Mouse (Mus musculus) left cerebral cortex, postnatal 4 days (tissue): ENCODE data around the gene Ttyh3. TPM values are rescaled to one million over a fixed set of nuclear protein-coding genes. Genes with fewer than 3 reads are reported as not detected.

Experiments used
- DNase-seq: peaks from one replicate; pipeline ENCODE4 v3.0.0-alpha.2; 2022
- intact Hi-C: fragments of 180-260 bp; cut with DNase I; formaldehyde crosslinking; loops from one replicate; pipeline ENCODE4 v1.15.1; 2025
- total RNA-seq, 2 experiments: library from RNA; stranded (reverse); gene quantifications; 2 replicates each; pipeline ENCODE4 v1.2.3; 2021

Gene Ttyh3
- total RNA-seq, 2 experiments from 2014 or later, result 382 to 395 TPM

DNA sequence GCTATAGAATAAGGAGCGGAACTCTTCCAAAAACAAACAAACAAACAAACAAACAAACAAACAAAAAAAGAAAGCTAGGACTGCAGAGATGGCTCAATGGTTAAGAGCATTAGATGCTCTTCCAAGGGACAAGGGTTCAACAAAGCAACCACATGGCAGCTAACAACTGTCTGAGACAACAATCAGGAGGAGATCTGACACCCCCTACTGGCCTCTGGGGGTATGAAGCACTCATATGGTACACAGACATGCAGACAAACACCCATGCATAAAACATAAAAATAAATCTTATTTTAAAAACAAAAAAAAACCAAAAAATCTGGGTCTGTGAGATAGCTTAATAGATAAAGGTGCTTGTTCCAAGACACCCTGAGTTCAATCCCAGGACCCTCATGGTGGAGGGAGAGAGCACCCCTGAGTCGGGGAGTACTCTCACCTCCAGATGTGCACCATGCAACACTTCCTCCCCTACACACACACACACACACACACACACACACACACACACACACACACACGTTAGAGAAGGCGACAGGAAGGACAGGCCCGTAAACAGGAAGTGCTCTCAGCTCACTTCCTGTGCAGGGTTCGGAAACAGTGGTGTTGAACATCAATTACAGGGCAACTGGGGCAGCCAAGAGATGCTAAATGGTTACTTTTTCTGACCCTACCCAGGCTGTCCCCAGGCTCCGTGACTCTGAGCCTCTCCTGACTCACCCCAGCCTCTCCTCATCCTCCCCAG lies 12.3 kb downstream of the Ttyh3 start:
- no peak for DNase-seq
- intact Hi-C loops, result no loop called here

DNA sequence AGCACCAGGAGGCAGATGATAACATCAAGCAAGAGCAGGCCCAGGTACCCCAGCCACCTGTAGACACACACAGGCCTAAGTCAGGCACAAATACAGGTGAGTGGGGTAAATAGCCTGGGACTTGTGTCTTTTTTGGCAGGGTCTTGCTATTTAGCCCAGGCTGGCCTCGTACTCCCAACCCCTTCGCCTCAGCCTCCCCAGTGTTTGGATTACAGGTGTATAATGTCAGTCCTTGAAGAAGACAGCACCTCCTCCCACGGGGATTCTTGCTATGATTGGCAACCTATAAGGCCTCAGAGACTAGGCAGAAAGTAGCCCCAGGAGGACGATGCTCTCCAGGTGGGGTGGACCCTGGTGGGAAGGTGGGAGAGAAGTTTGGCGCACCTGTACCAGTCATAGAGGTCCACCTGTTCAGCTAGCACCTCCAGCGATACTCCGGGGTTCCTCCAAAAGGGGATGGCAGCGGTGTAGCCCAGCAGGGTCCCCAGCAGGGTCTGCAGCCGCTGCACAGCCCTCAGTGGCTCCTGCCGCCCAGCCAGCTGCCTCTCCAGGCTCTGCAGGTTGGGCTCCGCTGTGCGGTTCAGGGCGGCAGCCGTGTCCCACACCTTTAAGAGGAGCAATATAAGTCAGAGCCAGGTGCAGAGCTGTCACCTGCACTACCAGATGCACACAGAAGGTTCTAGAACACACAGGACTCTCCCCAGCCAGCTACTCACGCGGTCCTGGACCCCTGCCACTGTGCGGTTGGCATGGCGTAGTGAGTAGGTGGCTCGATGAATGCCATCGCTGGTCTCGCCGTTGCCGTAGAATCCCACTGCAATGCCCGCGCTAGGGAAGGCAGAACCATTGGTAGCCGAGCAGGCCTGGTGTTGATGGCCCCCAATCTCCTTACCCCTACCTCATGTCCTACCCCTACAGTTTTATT lies 13.8 kb downstream of the Ttyh3 start:
- intact Hi-C loops, result no loop called here
- no peak for DNase-seq

DNA sequence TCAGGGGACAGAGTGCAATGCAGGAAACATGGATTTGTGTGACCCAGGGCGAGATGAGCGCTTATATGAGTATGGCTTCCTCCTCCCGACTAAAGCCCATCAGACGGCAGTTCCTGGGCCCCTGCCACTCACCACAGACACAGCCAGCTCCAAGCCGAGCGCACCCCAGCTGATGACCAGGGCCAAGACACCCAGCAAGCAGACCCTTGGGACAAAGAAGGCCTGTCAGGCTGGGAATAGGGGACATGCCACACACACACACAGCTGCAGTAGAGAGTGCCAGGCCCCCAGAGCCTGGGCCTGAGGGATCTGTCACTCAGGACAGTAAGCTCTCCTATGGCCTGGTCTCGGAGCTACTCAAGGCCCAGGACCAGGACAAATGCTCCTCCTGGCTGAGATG lies 15.4 kb downstream of the Ttyh3 start:
- intact Hi-C loops, result no loop called here
- DNase-seq, result no peak

DNA sequence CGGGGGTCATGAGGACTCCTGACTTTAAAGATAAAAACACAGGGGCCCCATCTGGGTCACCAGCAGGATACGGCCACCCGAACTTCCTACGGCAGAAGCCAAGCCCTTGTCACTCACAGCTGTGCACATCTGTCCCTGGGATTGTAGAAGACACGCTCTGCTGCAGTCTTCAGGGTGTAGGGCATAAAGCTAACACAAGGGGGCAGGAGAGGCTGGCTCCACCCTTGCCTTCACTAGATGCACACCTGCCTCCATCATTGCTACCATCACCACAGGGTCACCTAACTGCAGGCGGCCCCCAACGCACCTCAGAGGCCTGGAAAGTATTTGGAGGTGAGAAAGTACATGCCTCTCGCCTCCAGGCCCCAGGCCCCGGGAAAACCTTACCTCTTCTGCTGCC lies 19.8 kb downstream of the Ttyh3 start:
- intact Hi-C loops, result no loop called here
- no peak for DNase-seq

DNA sequence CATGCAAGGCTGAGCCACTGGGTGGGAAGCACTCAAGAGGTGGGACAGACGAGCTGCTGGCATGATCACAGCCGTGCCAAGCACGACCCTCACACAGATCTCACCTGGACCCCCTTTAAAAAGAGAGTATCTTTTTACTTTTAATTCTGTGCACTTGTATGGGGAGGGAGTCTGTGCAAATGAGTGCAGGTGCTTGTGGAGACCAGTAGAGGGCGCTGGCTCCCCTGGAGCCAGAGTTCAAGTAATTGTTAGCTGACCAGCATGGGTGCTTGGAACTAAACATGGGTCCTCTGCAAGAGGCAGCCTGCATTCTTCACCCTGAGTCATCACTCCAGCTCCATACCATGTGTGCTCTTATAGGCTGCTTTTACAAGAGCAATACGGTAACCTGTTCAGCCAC lies 21.3 kb downstream of the Ttyh3 start:
- intact Hi-C loops, result no loop called here
- DNase-seq, result no peak

DNA sequence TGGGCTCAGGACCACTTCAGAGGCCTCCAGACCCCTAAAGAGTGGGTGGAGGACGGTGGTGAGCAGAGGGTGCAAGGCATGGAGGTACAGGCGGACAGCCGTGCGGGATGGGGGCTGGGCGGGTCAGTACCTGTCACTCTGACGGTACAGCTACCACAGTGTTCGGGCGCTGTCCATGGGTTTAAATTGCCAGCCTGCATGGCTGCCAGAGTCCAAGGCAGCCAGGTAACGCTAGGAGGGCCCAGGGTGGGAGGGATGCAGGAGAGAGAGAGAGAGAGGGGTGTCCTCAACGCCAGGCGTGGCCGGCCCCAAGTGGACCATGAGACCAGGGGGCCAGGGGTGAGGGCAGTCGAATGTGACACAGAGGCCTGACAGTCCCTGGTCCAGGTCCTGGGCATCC lies 23.9 kb downstream of the Ttyh3 start:
- intact Hi-C loops, result no loop called here
- no peak for DNase-seq

DNA sequence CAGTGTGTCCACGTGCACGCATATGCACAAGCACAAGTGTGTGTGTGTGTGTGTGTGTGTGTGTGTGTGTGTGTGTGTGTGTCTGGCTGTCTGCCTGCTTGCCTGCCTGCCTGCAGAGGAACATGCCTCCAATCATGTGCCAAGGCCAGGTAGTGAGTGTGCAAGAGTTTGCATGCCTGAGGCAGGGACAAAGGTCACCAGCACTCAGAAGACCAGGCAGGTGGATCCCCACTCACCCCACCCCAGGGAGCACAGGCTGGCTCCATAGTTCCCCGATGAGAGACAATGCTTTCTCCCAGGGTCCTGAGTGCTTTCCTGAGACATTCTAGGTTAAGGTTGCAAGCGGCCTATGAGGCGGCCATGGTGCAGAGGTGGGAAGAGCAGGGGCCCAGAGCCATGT lies 24.6 kb downstream of the Ttyh3 start:
- DNase-seq, result no peak
- intact Hi-C loops, result no loop called here

DNA sequence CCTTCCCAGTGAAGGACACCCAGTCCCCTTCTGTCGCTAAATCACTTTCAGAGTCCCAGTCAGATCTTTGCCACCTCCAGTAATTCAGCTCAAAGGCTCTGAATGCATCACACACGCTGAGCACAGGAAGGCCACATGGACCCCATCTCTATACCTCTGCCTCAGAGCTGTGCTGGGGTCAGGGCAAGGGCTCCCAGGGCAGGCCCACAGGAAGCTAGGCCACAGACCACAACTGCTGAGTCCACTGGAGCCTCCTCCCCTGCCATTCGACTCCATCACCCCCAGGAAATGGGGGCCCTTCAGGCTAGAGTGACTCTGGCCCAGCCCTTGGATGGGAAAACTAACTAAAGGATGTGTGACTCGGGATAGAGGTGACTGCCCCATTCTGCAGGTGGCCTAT lies 25.0 kb downstream of the Ttyh3 start:
- intact Hi-C loops, result no loop called here
- no peak for DNase-seq

DNA sequence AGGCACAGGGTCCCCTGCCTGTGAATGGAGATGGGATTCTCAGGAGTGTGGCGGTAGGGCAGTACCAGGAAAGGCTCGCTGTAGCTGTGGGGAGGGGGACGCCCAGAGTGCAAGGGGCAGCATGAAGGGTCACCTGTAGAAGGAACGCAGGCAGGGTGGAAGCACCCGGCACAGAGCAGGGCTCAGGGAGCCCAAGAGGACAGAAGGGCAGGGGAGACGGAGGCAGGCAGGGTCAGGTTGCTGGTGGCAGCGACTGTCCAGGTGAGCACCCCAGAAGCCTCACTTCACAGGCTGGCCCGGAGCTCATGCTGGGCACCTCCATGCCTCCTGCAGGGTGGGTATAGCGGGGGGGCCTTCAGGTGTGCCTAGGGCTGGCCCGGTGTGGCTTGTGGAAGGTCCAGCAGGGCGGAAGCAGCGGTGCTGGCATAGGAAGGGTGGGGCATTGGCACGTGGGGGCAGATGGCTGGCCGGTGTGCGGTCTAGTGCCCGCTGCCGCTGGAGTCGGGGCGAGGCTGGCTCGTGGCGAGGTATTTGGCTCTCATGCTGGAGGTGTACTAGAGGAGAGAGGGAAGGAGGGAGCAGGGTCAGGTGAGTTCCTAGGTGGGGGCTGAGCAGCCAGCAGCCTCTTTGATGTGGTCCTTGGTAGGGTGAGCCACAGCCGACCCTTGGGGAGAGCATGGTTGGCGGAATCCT lies 25.7 kb downstream of the Ttyh3 start:
- no peak for DNase-seq
- intact Hi-C loops, result no loop called here

DNA sequence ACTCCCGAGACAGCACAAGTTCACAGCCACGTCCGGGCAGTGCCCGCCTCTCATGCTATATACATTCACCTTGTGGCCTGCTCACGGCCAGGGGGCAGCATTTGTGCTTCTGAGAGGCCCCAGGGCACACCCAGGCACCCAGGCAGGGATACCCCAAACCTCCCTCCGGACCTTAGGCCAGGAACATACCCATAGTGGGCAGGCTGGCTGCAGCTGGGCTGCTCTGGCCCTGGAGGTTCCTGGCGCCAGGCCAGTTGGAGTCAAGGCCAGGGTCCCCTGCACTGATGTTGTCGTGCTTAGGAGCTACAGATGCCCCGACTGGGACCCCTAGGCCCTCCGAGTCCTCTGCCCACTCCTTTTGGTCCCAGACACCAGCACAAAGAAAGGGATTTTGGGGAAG lies 27.3 kb downstream of the Ttyh3 start:
- intact Hi-C loops, result no loop called here
- peak; percentile 60 for DNase-seq

DNA sequence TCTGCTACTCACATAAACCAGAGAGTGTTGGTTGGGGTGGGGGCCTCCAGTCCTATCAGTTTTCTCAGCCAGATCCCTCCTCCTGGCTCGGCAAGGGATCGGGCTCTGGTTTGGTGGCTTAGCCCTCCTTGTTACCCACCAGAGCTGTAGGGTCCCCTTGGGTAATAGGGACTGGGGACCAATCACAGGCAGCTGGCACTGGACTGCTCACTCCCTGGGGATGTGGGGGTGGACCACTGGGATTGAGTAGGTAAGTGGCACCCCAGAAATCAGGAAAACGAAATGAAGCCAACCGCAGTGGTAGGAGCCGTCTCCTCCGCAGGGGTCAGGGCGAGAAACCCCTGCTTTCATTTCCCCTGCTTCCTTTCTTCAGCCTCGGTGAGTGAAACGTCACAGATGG lies 27.7 kb downstream of the Ttyh3 start:
- no peak for DNase-seq
- intact Hi-C loops, result no loop called here

DNA sequence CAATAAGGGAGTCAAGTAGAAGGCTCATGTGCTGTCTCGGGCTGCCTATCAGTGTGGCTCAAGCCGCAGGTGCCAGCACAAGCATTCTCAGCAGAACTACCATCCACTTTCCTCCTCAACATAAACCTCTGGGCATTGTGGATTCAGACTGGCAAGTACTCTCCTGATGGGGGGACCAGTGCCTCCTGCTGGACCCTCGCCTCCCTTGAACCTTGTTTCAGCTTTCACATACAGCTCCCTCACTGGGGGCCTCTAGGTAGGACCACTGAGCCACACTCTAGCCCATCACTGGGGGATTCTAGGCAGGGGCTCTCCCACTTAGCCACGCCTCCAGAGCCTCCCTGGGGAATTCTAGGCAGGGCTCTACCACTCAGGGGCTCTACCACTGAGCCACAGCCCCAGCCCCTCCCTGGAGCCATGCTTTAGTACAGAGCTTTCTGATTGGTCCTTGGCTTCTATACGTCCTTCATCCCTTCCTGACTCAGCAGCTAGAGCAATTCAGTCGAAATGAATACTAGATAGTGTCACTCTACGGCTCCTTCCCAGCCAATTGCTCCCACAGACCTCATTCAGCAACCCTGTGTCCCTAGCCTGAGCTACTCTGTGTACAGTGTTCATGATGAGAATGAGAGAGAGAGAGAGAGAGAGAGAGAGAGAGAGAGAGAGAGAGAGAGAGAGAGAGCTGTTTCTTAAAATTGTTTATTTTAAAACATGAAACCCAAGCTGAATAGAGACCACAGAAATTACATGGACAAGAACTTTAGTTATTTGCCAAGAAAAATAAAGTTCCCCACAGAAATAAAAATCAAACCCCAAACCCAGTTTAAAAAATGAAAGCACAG lies 28.7 kb downstream of the Ttyh3 start:
- no peak for DNase-seq
- intact Hi-C loops, result loop anchor here (5.0 kb wide), 1 partner anchor 78 kb away; no protein-coding TSS in a partner anchor

DNA sequence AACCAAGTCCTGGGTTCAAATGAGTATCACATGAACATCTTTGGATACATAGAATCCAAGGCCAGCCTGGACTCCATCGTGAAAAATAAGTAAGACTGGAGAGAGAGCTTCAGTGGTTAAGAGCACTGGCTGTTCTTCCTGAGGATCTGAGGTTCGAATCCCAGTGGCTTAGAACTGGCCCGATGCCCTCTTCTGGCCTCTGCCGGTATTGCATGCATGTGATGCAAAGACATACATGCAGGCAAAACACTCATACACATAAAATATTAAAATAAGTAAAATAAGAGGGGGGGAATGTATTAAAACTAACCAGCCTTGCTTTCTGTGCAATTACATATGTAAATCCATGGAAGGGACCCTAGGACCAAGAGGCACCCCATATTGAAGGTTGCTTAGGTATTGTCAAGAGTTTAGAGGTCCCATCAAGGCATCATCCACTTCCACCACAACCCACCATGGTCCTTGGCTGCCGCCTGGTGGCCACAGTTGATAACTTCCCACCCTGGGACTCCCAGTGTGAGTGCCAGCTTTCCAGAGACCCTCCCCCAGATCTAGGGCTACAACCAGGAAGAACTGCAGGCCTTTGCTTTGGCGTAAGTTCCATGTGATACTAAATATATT lies 29.6 kb downstream of the Ttyh3 start:
- intact Hi-C loops, result loop anchor here (5.0 kb wide), 1 partner anchor 77 kb away; no protein-coding TSS in a partner anchor
- peak; percentile 88 for DNase-seq

DNA sequence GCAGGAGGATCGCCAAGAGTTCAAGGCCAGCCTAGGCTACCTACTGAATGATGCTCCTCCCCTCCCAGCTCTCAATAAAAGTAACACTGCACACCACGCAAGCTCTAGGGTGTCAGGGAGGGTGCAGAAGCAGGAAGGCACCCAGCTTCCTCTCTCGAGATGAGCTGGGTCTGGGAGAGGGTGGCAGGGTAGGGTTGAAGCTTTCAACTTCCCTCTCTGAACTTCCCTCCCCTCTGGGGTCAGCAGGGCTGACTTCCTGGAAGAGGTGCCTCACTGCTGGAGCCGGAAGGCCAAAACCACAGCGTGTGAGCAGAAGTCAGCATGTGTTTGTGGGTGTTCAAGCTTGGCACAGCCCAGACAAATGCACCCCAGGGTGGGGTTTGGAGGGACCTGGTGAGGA lies 31.1 kb downstream of the Ttyh3 start:
- intact Hi-C loops, result loop anchor here (5.0 kb wide), 1 partner anchor 75 kb away; no protein-coding TSS in a partner anchor
- DNase-seq, result no peak

DNA sequence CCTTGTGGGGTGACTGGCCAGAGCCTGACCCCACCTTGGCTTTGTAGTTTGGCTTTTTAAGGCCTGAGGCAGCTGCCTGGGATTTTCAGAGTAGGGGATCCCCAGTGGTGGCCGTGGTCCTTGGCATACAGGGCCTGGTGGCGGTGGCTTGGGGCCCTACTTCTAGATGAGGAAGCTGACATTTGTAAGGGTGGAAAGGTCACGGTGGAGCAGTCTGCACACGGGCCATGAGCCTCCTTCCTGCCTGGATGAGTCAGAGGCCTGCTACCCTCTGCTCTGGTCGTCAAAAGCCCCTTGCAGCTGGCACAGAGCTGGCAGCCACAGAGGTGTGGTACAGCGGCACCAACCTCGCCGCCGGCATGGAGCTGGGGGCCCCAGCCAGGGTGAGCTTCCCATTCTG lies 32.1 kb downstream of the Ttyh3 start:
- intact Hi-C loops, result loop anchor here (5.0 kb wide), 1 partner anchor 74 kb away; no protein-coding TSS in a partner anchor

DNA sequence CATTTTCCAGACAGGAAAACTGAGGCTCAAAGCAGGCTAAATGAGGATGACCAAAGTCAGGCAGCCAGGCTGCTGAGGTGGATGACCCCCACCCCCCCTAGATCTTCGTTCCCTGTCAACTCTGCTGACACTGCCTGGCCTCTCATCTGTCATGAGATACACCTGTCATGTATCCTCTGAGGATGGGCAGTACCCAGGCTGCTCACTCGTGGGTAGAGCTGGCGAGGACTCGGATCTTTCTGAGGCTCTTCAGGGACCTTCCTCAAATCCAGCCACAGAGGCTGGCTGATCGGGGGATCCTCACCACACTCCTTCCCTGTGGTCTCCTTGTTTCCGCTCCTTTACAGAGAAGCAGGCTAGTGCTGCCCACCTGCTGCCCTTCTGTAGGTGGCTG lies 32.7 kb downstream of the Ttyh3 start:
- intact Hi-C loops, result loop anchor here (5.0 kb wide), 1 partner anchor 74 kb away; no protein-coding TSS in a partner anchor
- DNase-seq, result no peak

More for the DNA sequence above, 32.1 kb downstream of the Ttyh3 start:
- DNase-seq, result no peak

DNA sequence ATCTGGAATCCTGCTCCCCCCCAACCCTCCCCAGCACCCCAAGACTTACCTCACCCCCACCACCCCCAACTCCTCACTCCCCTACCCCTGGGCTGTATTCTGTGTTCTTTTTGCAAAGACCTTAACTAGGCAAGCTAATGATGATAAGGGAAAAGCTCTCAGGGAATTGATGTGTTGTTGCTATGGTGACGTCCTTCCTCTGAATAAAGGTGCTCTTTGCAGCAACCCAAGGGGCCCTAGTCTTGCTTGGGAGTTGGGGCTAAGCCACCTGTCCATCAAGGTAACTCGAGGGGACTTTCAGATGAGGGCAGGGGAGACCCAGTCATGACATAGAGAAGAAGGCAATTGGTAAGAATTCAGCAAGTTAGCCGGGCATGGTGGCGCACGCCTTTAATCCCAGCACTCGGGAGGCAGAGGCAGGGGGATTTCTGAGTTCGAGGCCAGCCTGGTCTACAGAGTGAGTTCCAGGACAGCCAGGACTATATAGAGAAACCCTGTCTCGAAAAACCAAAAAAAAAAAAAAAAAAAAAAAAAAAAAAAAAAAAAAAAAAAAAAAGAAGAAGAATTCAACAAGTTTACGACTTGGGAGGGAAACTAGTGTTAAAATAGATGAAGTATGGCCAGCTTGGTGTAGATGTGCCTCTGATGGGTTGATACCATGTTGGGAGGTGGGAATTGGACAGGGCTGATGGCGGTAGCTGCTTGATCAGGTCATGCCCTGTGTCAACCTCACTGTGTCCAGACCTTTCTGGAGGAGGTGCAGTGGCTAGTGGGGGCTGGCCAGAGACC lies 33.3 kb downstream of the Ttyh3 start:
- intact Hi-C loops, result loop anchor here (5.0 kb wide), 1 partner anchor 73 kb away; no protein-coding TSS in a partner anchor

DNA sequence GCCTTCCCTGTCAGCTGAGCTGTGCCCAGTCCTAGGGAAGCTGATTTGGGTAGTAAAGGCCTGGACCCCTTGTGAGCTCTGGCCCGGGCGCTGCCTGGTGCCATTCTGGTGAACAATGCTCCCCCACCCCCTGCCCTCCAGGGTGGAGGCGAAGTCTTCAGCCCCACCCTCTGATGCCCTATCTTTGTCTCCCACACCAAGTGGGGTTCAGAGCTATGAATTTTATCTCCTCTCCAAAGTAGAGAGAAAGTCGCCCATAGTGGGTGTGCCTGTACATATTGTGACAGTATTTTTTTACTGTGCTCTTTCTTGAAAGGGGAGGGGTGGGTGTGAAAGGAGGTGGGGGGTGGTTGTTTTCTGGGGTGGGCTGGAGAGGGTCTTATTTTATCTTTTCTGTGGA lies 34.0 kb downstream of the Ttyh3 start:
- DNase-seq, result no peak
- intact Hi-C loops, result loop anchor here (5.0 kb wide), 1 partner anchor 73 kb away; no protein-coding TSS in a partner anchor

More for the DNA sequence above, 33.3 kb downstream of the Ttyh3 start:
- no peak for DNase-seq

DNA sequence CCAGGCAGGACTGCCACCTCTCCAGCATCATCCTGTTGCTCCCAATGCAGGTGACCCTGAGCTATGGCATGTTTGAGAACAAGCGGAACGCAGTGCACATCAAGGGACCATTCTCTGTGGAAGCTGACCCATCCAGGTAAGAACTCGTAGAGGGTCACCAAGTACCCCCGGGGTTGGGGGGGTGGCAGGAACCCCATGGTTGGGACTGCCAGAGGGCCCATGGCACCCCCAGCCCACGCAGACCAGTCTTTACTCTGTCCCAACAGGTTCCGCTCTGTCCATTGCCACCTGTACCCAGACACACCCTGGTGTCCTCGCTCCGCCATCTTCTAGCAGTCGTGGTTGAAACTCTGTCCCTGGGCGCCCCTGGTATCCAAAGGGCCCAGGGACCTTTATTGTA lies 34.7 kb downstream of the Ttyh3 start:
- intact Hi-C loops, result no loop called here
- no peak for DNase-seq
